Mouse (Mus musculus): ENCODE measurements around the gene Chst1.

Gene Chst1
- long read RNA-seq, experiment 1, partial matches to known transcripts = 0 of 2 reads
- long read RNA-seq, experiment 1, other reads (novel, unspliced or antisense) = 0 of 2 reads
- long read RNA-seq, experiment 2, transcript Chst1-201 (3 exons, 2,680 nt) = major isoform, 5 of 6 reads
- long read RNA-seq, experiment 2, partial matches to known transcripts = 0 of 6 reads
- long read RNA-seq, experiment 2, other reads (novel, unspliced or antisense) = 1 of 6 reads

DNA sequence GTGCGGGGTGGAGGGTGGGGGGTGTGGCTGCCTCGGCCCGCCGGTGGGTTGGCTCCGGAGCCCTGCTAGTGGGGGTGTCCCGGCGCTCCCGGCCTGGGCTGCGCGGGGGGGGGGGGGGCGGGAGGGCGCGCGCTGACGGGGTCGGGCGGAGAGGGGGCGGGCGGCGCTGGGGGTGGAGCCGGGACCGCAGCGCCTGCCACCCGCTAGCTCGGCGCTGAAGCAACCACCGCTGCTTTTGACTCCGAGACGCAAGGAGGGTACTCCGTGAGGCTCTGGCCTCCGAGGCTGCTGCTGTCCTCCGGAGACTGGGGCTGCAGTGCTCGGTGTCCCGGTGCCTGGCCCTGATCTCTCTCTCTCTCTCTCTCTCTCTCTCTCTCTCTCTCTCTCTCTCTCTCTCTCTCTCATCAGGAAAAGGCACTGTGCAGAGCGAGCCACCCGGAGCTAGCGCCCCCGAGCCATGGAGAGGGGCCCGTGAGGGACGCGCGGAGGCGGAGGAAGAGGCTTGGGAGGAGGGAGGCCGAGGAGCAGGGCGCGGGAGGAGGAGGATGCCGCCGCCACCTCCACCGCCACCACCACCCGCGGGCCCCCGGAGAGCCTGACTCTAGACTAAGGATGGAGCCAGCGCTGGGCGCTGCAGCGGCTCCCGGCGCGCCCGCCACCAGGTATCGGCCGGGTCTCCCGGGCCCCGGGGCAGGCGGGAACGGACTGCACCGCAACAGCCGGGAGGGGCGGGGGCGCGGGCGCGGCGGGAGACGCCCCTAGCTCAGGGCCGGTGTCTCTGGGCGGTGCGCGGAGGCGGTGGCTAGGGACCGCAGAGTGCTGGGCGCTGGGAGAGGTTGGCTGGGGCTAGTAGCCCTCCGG lies at the start of gene Chst1:
TSS of gene Chst1 (plus strand) at position 221 of the 861 bp plus-strand sequence.
- intact Hi-C loops (cut with DNase I) = no loop called here

- intact Hi-C loops (cut with DNase I) = no loop called here
Measured at GRCm38 (mm10) chr2:92550051-92550450, 49.5 kb upstream of the Chst1 start.

- intact Hi-C loops (cut with DNase I) = no loop called here
Measured at GRCm38 (mm10) chr2:92554536-92554935, 45.0 kb upstream of the Chst1 start.

- intact Hi-C loops (cut with DNase I) = no loop called here
Measured at GRCm38 (mm10) chr2:92562930-92563329, 36.6 kb upstream of the Chst1 start.

DNA sequence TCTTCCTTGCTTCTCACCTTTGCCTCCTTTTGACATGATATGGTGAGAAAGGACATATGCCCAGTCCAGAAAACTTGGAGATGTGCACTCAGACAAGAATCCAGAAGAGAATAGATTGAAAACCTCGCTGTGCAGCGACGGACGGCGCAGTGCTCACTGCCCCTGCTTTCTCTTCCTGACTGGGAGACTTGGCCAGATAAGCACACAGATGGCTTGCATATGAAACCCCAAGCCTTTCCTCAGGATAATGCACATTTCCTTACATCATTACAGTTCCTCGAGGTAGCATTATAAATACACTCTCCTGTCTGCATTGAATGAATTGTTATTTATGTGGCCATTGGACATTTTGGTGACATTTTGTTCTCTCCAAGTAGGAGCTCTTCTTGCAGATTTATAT lies 28.9 kb upstream of the Chst1 start:
- intact Hi-C loops (cut with DNase I) = no loop called here

DNA sequence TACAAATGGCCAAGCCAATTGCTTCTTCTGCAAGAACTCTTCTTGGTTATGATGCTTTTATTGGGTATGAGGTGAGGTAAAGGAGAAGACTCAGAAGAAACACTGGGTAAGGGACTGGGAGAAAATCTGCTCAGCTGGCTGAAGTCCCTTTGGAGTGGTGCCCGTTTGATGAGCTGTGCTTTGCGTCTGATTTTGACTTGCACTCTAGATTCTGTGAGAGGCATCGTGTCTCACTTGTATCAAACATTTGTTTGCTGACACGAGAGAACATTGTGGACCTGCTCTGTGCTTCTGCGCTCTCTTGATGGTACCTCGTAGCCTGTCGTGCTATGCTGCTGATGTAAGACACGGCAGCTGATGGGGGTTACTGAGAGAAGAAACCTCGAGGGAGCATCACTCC lies 21.7 kb upstream of the Chst1 start:
- intact Hi-C loops (cut with DNase I) = no loop called here

DNA sequence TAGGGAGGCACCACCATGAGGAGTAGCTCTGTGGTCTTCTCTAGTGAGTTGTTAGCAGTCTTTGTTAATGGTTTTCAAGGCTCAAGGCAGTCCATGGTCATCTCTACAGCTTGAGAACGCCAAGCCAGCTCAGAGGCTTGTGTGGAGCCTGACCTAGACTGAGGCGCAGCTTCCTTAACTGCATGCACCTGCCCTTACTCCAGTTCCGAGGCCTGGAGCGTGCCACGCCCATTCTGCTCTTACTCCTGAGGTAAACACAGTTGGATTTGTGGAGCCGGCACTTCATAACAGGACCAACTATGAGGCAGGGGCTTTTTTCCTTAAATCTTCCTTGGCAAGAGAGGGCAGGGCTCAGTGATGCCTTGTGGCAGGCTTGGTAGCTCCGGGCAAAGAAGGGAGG lies 18.2 kb upstream of the Chst1 start:
- intact Hi-C loops (cut with DNase I) = no loop called here

GRCm38 (mm10) chr2:92582596-92582995 lies 16.9 kb upstream of the Chst1 start:
- intact Hi-C loops (cut with DNase I) = no loop called here

GRCm38 (mm10) chr2:92587806-92588205 lies 11.7 kb upstream of the Chst1 start:
- intact Hi-C loops (cut with DNase I) = no loop called here

- intact Hi-C loops (cut with DNase I) = no loop called here
Measured at GRCm38 (mm10) chr2:92594929-92595730, 4.4 kb upstream of the Chst1 start.

DNA sequence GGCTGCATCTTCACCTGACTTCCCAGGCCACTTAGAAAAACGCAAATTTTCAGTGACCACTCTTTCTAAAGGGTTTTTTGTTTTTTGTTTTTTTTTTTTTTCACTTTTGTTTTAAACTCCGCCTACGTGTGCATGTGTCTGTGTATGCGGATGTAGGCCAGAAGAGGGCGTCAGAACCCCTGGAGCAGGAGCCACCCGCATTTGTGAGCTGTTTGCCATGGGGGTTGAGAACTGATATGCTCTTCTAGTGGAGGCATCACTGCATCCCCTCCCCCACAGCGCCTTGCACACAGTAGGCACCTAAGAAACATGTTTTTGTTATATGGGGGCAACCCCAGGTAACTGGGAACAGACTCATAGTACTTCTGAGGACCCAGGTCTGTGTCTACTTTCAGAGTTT lies 2.2 kb upstream of the Chst1 start:
- intact Hi-C loops (cut with DNase I) = loop anchor here (2.0 kb wide), 1 partner anchor 56 kb away; no protein-coding TSS in a partner anchor

DNA sequence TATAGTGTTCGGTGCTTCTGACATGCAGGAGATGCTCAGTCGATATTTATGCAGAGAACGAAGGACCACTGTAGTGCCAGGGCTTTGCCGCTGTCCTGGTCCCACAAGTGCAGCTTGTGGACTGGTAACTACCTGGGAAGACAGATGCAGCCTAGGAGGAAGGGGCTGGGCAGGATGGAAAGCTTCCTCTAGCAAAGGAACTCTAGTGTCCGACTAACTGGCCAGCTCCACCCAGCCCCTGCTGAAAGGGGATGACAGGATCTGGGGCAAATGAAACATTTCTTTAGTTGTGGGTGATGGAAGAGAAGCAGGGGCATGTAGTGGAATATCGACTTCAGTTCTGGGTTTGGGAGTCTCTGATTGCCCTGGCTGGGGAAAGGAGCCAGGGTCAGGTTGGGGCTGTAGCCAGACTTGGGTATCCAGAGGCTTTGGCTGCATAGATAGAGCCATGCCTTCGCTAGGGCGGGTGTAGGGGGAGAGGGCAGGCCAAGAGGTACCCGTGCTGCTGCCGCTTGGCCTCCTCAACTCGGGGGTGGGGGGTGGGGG lies 493 bp upstream of the Chst1 start:
- intact Hi-C loops (cut with DNase I) = no loop called here

DNA sequence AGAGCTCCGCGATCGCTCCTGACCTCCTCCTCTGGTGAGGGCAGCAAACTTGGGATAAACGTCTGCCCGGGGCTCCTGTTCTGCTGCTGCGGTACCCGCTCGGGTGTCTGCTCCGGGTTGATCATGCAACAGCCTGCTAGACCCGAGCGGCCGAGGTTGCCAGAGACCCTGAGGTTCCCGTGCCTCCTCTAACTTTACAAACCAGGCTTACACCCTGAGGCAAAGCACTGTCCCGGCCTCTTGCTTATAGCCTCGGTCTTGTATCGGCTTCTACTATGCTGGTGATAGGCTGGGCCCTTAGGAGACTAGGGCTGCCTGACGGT lies 802 bp downstream of the Chst1 start:
- intact Hi-C loops (cut with DNase I) = no loop called here

- intact Hi-C loops (cut with DNase I) = no loop called here
Measured at GRCm38 (mm10) chr2:92601246-92601645, 1.7 kb downstream of the Chst1 start.

- intact Hi-C loops (cut with DNase I) = no loop called here
Measured at GRCm38 (mm10) chr2:92602073-92602472, 2.6 kb downstream of the Chst1 start.

DNA sequence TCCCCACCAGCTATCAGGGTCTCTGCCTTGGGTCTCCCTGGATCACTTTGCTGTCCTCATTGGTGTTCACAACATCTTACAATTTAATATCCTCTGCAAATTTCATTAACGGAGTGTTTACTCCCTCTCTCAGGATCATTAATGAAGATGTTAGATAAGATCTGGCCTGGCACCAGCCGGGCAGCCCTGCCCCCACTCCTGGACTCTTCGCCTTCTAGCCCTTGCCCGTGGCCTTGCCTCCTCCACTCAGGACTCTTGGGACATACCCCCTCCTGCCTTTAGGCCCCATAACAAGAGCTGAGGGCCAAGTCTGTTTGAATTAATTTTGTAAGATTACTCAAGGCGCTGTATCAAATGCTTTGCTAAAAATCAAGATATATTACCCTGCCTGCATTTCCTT lies 4.1 kb downstream of the Chst1 start:
- intact Hi-C loops (cut with DNase I) = no loop called here

DNA sequence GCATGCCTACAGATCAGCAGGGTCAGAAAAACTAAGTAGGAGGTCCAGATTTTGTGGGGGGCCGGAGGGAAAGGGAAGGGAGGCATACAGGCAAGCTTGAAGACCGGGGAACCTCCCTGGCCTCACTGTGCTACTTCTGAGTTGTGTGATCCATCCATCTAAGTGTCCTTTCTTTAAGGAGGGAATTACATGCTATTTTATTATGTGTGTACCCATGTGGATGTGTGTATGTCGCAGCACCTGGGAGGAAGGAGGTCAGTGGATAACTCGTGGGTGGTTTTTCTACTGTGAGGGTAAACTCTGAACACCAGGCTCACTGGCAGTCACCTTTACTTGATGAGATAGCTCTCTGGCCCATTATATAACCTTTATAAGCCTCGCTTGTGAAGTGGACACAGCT lies 5.1 kb downstream of the Chst1 start:
- intact Hi-C loops (cut with DNase I) = no loop called here

GRCm38 (mm10) chr2:92605995-92606394 lies 6.5 kb downstream of the Chst1 start:
- intact Hi-C loops (cut with DNase I) = loop anchor here (5.0 kb wide), 1 partner anchor 119 kb away; no protein-coding TSS in a partner anchor

DNA sequence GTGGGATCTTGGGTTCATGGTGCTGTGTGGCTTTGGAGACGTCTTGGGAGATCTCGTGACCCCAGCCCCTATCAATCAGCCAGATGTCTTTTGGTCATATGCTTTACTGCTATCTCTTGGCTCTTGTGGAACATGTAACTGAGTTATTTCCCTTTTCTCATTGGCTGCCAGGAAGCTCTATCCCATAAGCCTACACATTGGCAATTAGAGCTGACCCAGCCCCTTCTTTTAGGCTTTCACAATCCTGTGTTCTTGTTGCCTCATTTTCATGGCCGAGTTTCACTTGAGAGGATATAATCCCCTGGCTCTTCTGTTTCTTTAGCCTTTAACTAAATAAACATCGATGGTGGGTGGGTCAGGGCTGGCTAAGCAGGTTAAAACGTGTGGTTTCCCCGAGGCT lies 7.6 kb downstream of the Chst1 start:
- intact Hi-C loops (cut with DNase I) = loop anchor here (5.0 kb wide), 1 partner anchor 120 kb away; no protein-coding TSS in a partner anchor

- intact Hi-C loops (cut with DNase I) = loop anchor here (5.0 kb wide), 1 partner anchor 120 kb away; no protein-coding TSS in a partner anchor
Measured at GRCm38 (mm10) chr2:92607592-92607991, 8.1 kb downstream of the Chst1 start.

DNA sequence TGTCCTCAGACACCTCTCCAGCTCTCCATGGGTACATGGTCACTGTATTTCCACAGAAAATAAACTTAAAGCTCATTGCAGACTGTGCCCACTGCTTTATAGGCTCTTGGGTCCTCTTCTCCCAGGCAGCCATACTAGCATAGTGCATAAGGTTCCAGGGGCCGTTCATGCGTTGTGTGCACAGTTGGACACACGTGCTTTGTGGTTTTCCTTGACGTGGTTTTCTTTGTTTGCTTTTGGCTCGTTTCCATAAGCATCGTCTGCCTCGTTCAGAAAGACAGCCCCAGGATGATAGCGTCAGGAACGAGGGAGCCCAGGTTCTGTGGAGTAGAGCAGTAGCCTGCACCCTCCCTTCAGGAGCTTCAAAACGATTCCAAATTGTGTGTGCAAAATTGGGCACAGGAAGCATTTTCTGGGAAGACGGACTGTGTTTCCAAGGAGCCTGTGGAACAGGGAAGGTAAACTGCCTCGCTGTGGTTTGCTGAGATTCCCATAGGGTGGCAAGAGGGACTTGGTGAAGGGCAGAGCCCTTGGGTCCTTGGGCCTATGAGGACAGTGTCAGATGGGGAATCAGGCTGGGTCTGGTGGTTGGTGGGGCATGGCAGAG lies 8.6 kb downstream of the Chst1 start:
- intact Hi-C loops (cut with DNase I) = loop anchor here (1.0 to 5.0 kb wide), 2 partner anchors 121 to 203 kb away; no protein-coding TSS in a partner anchor

All from adrenal gland (tissue).